In the genomic region with DNA sequence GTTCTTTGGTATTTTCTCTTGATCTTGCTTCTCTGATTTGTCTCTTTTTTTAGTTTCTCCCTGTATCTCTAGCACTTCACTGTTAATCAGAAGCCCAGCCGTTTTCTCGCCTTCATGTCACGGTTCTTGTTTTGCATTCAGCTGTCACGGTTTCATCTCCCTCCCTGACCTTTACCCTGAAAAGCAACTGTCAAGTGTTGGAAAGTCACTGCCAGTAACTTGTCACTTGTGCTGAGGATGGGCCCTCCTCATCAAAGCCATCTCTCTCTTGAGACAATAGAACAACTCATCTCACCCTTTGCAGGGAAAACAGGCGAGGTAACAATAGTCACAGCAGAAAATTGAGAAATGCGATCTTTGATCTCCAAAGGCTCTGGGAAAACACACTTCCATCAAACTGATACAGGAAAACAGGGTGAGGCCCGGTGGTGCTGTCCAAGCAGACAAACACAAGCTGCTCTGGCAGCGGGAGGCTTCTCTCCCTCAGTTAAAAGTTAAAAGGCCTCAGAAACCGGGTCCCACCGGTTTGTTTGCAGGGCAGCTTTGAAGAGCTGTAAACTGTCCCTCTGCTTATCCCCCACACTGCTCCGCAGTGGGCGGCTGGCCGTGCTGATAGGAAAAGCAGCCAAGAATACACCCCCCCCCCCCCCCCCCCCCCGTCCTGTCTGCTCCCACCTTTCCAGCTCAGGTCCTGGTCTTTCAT, we compare ENCODE assay signal across 10 mouse cellular contexts.
DNase-seq lines count a peak whose midpoint lies in the region; ATAC-seq and TF ChIP-seq lines count a peak whose summit lies in the region.
"Had no signal": no experiment of that assay in that cellular context is flagged by ENCODE, and none has a peak within 500 bp of the region (broad histone marks: within the 10 kb centered on the region; RNA-seq: fewer than 3 reads in every experiment).

No protein-coding gene starts in this region.

- in situ Hi-C loops in ES-E14 (cut with MboI; ENCODE audit: low sequenced_read_pairs in 2 of 2, unreplicated experiment in 2 of 2) = no loop called here

- H3K4me2 ChIP-seq in forebrain, embryonic 15.5 days (replicated peaks) = no peak overlapping the region
- peak overlapping the region; percentile 60 for H3K4me2 ChIP-seq in liver, embryonic 14.5 days (ENCODE audit: low read depth)

- no peak for TF ChIP-seq CTCF in liver, embryonic 14.5 days (IDR thresholded peaks at IDR 0.05; ENCODE audit: low read depth)

- 0 out of 2 replicates have a peak, but pooled peaks cover 4% of the 10 kb centered on the region for H3K27me3 ChIP-seq in heart, embryonic 10.5 days (ENCODE audit: insufficient read depth, poor library complexity, severe bottlenecking)
- H3K27me3 ChIP-seq in forebrain, embryonic 15.5 days = no peaks in the 10 kb centered on the region
- H3K27me3 ChIP-seq in liver, embryonic 14.5 days (ENCODE audit: control insufficient read depth, insufficient read depth, low read length) = no peaks in the 10 kb centered on the region

- peak; percentile 40; the same call in 1 of the 2 replicates for TF ChIP-seq EP300 in liver, embryonic 14.5 days (IDR thresholded peaks at IDR 0.05; ENCODE audit: low read depth)

- H3K9ac ChIP-seq in ES-E14 (ENCODE audit: insufficient read depth, low read depth, low read length, poor library complexity, severe bottlenecking) = no peak overlapping the region
- H3K9ac ChIP-seq in forebrain, embryonic 15.5 days (replicated peaks) = no peak overlapping the region
- H3K9ac ChIP-seq in liver, embryonic 14.5 days (replicated peaks) = peak overlapping the region; percentile 45

- H3K27ac ChIP-seq in heart, embryonic 10.5 days = peak overlapping the region; percentile 59; the same call in 1 of the 2 replicates
- no peak overlapping the region for H3K27ac ChIP-seq in ES-E14 (ENCODE audit: insufficient read depth, low read depth, low read length, poor library complexity, severe bottlenecking)
- no peak overlapping the region for H3K27ac ChIP-seq in forebrain, embryonic 15.5 days (replicated peaks)
- H3K27ac ChIP-seq in liver, embryonic 14.5 days = peak overlapping the region; percentile 82

- H3K9me3 ChIP-seq in heart, embryonic 10.5 days = no peaks in the 10 kb centered on the region
- H3K9me3 ChIP-seq in ES-E14 (ENCODE audit: control insufficient read depth, insufficient read depth, low read depth, low read length) = no peaks in the 10 kb centered on the region
- H3K9me3 ChIP-seq in forebrain, embryonic 15.5 days = no peaks in the 10 kb centered on the region
- no peaks in the 10 kb centered on the region for H3K9me3 ChIP-seq in liver, embryonic 14.5 days (ENCODE audit: control insufficient read depth, low read length)

- peaks cover 18% of the 10 kb centered on the region for H3K4me1 ChIP-seq in heart, embryonic 10.5 days
- peaks cover 0 to 2% of the 10 kb centered on the region in 2 experiments; a peak in 1 of 4 replicates for H3K4me1 ChIP-seq in ES-E14 (ENCODE audit: control insufficient read depth in 2 of 2, insufficient read depth in 2 of 2, low read length in 2 of 2, poor library complexity in 1 of 2)
- peaks cover 23% of the 10 kb centered on the region for H3K4me1 ChIP-seq in forebrain, embryonic 15.5 days
- H3K4me1 ChIP-seq in liver, embryonic 14.5 days (replicated peaks; ENCODE audit: control insufficient read depth in 2 of 2, insufficient read depth in 2 of 2, low read length in 1 of 2) = peaks cover 17 to 39% of the 10 kb centered on the region in 2 experiments

- H3K4me3 ChIP-seq in heart, embryonic 10.5 days = peak overlapping the region; percentile 34; the same call in 1 of the 2 replicates
- H3K4me3 ChIP-seq in ES-E14 (ENCODE audit: insufficient read depth in 1 of 2, low read depth in 1 of 2, low read length in 2 of 2, poor library complexity in 1 of 2, severe bottlenecking in 1 of 2) = no peak overlapping the region
- H3K4me3 ChIP-seq in forebrain, embryonic 15.5 days = no peak overlapping the region
- peak overlapping the region; percentile 11 to 52 for H3K4me3 ChIP-seq in liver, embryonic 14.5 days (ENCODE audit: insufficient read depth in 1 of 2, low read depth in 2 of 2, low read length in 2 of 2)

- no peaks in the 10 kb centered on the region for H3K36me3 ChIP-seq in heart, embryonic 10.5 days
- no peaks in the 10 kb centered on the region for H3K36me3 ChIP-seq in ES-E14 (ENCODE audit: control insufficient read depth, insufficient read depth, low read length, poor library complexity, severe bottlenecking)
- no peaks in the 10 kb centered on the region for H3K36me3 ChIP-seq in forebrain, embryonic 15.5 days
- H3K36me3 ChIP-seq in liver, embryonic 14.5 days (replicated peaks; ENCODE audit: control insufficient read depth, insufficient read depth, low read depth) = no peaks in the 10 kb centered on the region

- ATAC-seq in forebrain, embryonic 15.5 days (replicated peaks) = 0 out of 2 replicates have a peak, but pooled peaks have one; percentile 14
- peak; percentile 64 for ATAC-seq in liver, embryonic 14.5 days (ENCODE audit: insufficient read depth)
- no peak for ATAC-seq in granulocyte monocyte progenitor cell, adult 5-6 weeks (replicated peaks; ENCODE audit: poor library complexity, severe bottlenecking)

- 3% methylated on average over 13 of the region's 14 CpGs for WGBS in heart, embryonic 10.5 days
- 14% methylated on average over 13 of the region's 14 CpGs for WGBS in forebrain, embryonic 15.5 days
- WGBS in liver, embryonic 14.5 days (ENCODE audit: insufficient replicate concordance) = 28% methylated on average over 14 of the region's 14 CpGs

- DNase-seq in heart, embryonic 10.5 days (ENCODE audit: low spot score) = peak; percentile 82
- no peak for DNase-seq in heart, adult 18-20 months
- peak; percentile 27 for DNase-seq in ES-E14 (ENCODE audit: low read depth, low spot score)
- peak; percentile 23 to 36 (median 25) for DNase-seq in liver, embryonic 14.5 days (ENCODE audit: low read depth in 3 of 3, low spot score in 3 of 3)
- no peak for DNase-seq in adrenal gland, postnatal 4 days (ENCODE audit: low spot score in 2 of 2)
- DNase-seq in thymus, postnatal 36 days = no peak
- DNase-seq: kidney, adult 9 months; lung, adult 18-20 months had no signal

TF ChIP-seq in ES-E14, 5 proteins besides CTCF, POLR2A, EP300 and RAD21:
- TF ChIP-seq MAFK (IDR thresholded peaks at IDR 0.05; ENCODE audit: insufficient read depth, low read depth, low read length) (no peak), HCFC1 (IDR thresholded peaks at IDR 0.05; ENCODE audit: borderline replicate concordance, insufficient read depth, low read length) (no peak), ZC3H11A (IDR thresholded peaks at IDR 0.05; ENCODE audit: borderline replicate concordance, low read depth, low read length) (no peak), CHD2 (IDR thresholded peaks at IDR 0.05; ENCODE audit: low read depth, low read length) (no peak), ZNF384 (IDR thresholded peaks at IDR 0.05; ENCODE audit: low read depth, low read length) (no peak)

Comparison
In these comparisons a context has a peak if more than half of its experiments do, and no peak if none do; other contexts are left out.
1. DNase-seq: peak in heart, embryonic 10.5 days (single experiment), ES-E14 (single experiment) and liver, embryonic 14.5 days (3 of 3); none in heart, adult 18-20 months (0 of 2), adrenal gland, postnatal 4 days (0 of 2) and thymus, postnatal 36 days (0 of 2).
2. H3K27ac ChIP-seq: peak in heart, embryonic 10.5 days (single experiment) and liver, embryonic 14.5 days (single experiment); none in ES-E14 (single experiment) and forebrain, embryonic 15.5 days (single experiment).
3. H3K4me3 ChIP-seq: peak in heart, embryonic 10.5 days (single experiment) and liver, embryonic 14.5 days (2 of 2); none in ES-E14 (0 of 2) and forebrain, embryonic 15.5 days (single experiment).